Mouse (Mus musculus): ENCODE measurements around the gene Tgtp1. TPM values are rescaled to one million over a fixed set of nuclear protein-coding genes. Genes with fewer than 3 reads are reported as not detected.
"Not testable (repeated sequence)": the region's sequence is repeated elsewhere in the genome, so short reads cannot be mapped to it uniquely, and the experiment has no call there.

Gene Tgtp1
- polyA plus RNA-seq, 1 experiment from 2014 or later = 0.53 TPM

DNA sequence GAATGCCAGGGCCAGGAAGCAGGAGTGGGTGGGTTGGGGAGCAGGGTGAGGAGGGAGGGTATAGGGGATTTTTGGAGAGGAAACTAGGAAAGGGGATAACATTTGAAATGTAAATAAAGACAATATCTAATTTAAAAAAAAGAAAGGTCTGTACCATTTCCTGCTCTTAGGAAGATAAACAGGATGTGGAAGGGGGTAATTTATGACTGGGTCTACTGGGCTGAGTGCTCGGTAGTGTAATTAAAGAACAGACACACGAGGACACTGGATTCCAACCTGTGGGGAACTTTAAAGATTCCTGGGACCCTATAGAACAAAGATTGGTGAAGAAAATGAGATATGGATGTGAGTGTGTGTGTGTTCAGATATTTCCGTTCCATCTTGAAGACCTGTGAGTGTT lies 11.1 kb downstream of the Tgtp1 start:
- not testable (repeated sequence) for H3K4me3 ChIP-seq (ENCODE audit: low read length); H3K4me1 ChIP-seq (replicated peaks; ENCODE audit: control insufficient read depth, insufficient read depth, low read length); H3K27me3 ChIP-seq (ENCODE audit: control insufficient read depth, insufficient read depth, low read depth, low read length); H3K9ac ChIP-seq (ENCODE audit: low read length); H3K4me2 ChIP-seq (ENCODE audit: low read depth, low read length); H3K9me3 ChIP-seq (ENCODE audit: control insufficient read depth, low read length); H3K27ac ChIP-seq (ENCODE audit: low read length); H3K36me3 ChIP-seq (ENCODE audit: control insufficient read depth, insufficient read depth, low read length)
- ATAC-seq (ENCODE audit: low read depth) = 0 out of 2 replicates have a peak, but pooled peaks have one; percentile 49
- no CpG with 5 or more reads among the region's 3 CpGs for WGBS

DNA sequence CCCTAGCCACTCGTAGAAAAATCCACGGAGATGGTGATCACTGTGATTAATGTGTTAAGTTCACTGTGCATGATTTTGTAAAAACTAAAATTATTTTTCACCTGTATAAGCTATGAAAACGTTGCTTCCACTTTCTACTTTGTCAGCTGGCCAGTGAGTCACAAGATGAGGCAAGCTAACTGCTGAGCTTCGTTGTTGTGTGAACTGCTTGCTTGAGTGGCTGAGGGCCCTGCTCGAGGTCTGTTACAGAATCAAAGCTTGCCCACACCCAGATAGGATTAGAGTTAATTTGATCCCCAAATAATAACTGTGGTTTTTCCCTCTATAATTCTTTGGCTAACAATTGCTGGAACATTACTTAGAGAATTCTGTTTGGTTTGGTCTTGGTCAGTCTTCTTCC lies 13.9 kb downstream of the Tgtp1 start:
- H3K36me3 ChIP-seq (ENCODE audit: control insufficient read depth, insufficient read depth, low read length); ATAC-seq (ENCODE audit: low read depth); H3K4me2 ChIP-seq (ENCODE audit: low read depth, low read length); H3K9me3 ChIP-seq (ENCODE audit: control insufficient read depth, low read length); H3K4me1 ChIP-seq (replicated peaks; ENCODE audit: control insufficient read depth, insufficient read depth, low read length); H3K27me3 ChIP-seq (ENCODE audit: control insufficient read depth, insufficient read depth, low read depth, low read length); H3K27ac ChIP-seq (ENCODE audit: low read length); H3K4me3 ChIP-seq (ENCODE audit: low read length); H3K9ac ChIP-seq (ENCODE audit: low read length): not testable (repeated sequence)
- no CpG with 5 or more reads among the region's 5 CpGs for WGBS

GRCm38 (mm10) chr11:48979251-48979650 lies 14.7 kb downstream of the Tgtp1 start, which contains the start of gene 9930111J21Rik1:
9930111J21Rik1 (minus strand) TSS chr11:48979398.
- not testable (repeated sequence) for H3K9ac ChIP-seq (ENCODE audit: low read length); H3K4me3 ChIP-seq (ENCODE audit: low read length); H3K4me2 ChIP-seq (ENCODE audit: low read depth, low read length); H3K27ac ChIP-seq (ENCODE audit: low read length); H3K36me3 ChIP-seq (ENCODE audit: control insufficient read depth, insufficient read depth, low read length); H3K27me3 ChIP-seq (ENCODE audit: control insufficient read depth, insufficient read depth, low read depth, low read length); H3K9me3 ChIP-seq (ENCODE audit: control insufficient read depth, low read length); H3K4me1 ChIP-seq (replicated peaks; ENCODE audit: control insufficient read depth, insufficient read depth, low read length)
- ATAC-seq (ENCODE audit: low read depth) = peak; percentile 38; the same call in 1 of the 2 replicates
- WGBS = no CpG with 5 or more reads among the region's 3 CpGs

DNA sequence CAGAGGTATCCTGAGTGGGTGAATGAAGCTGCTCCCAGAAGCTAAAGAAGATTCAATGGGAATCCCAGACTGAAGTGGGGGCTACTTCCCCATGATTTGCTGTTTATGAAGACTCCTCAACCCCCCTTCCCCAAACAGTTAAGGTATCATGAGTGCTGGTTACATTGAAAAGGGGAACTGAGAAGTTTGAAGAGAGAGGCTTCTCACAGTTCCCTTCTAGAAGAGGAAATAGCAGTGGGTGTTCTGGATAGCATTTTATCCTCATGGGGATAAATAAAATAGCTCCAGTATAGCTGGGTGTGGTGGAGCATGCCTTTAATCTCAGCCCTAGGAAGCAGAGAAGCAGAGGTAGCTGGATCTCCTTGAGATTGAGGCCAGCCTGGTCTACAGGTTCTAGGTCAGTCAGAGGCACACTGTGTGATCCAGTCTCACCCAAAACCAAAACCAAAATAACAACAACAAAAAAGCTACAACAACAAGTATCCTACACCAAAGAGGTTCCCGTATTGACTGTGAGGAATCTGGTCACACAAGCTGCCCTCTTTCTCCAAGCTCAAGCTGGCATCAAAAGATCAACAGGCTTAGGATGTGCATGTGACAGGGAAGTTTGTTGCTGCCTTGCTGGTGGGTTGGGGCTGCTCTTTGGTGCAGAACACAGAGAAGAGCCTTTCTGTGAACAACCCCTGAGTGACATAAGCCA lies 15.6 kb downstream of the Tgtp1 start, which contains the start of gene Olfr56:
Olfr56 (plus strand) TSS at position 650 of the 700 bp plus-strand sequence.
- not testable (repeated sequence) for H3K27me3 ChIP-seq (ENCODE audit: control insufficient read depth, insufficient read depth, low read depth, low read length); H3K4me3 ChIP-seq (ENCODE audit: low read length); H3K36me3 ChIP-seq (ENCODE audit: control insufficient read depth, insufficient read depth, low read length); H3K4me1 ChIP-seq (replicated peaks; ENCODE audit: control insufficient read depth, insufficient read depth, low read length); ATAC-seq (ENCODE audit: low read depth); H3K9me3 ChIP-seq (ENCODE audit: control insufficient read depth, low read length); H3K9ac ChIP-seq (ENCODE audit: low read length); H3K27ac ChIP-seq (ENCODE audit: low read length); H3K4me2 ChIP-seq (ENCODE audit: low read depth, low read length)
- no CpG with 5 or more reads among the region's 1 CpGs for WGBS

DNA sequence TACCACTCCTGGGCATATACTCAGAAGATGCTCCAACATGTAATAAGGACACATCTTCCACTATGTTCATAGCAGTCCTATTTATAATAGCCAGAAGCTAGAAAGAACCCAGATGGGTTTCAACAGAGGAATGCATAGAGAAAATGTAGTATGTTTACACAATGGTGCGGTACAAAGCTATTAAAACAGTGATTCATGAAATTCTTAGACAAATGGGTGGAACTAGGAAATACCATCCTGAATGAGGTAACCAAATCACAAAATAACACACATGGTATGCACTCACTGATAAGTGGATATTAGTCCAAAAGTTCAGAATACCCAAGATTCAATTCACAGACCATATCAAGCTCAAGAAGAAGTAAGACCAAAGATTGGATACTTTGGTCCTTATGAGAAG lies 19.3 kb downstream of the Tgtp1 start:
- not testable (repeated sequence) for H3K4me3 ChIP-seq (ENCODE audit: low read length); ATAC-seq (ENCODE audit: low read depth); H3K4me2 ChIP-seq (ENCODE audit: low read depth, low read length); H3K27ac ChIP-seq (ENCODE audit: low read length); H3K36me3 ChIP-seq (ENCODE audit: control insufficient read depth, insufficient read depth, low read length); H3K9me3 ChIP-seq (ENCODE audit: control insufficient read depth, low read length); H3K27me3 ChIP-seq (ENCODE audit: control insufficient read depth, insufficient read depth, low read depth, low read length); H3K4me1 ChIP-seq (replicated peaks; ENCODE audit: control insufficient read depth, insufficient read depth, low read length); H3K9ac ChIP-seq (ENCODE audit: low read length)
- no CpG with 5 or more reads among the region's 1 CpGs for WGBS

DNA sequence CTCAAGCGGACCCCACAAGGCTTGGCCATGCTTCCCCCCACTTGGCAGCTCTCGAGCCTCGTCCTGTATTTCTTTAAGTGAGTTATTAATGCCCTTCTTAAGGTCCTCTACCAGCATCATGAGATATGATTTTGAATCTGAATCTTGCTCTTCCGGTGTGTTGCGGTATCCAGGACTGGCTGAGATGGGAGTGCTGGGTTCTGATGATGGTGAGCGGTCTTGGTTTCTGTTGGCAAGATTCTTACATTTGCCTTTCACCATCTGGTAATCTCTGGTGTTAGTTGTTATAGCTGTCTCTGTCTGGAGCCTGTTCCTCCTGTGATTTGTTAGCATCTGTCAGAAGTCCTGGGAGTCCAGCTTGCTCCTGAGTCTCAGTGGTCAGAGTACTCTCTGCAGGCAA lies 47.9 kb downstream of the Tgtp1 start, which contains the start of gene Psme2b:
Psme2b (minus strand) TSS at position 101 of the 400 bp plus-strand sequence.
- H3K4me1 ChIP-seq (replicated peaks; ENCODE audit: control insufficient read depth, insufficient read depth, low read length); H3K9ac ChIP-seq (ENCODE audit: low read length); H3K27ac ChIP-seq (ENCODE audit: low read length); ATAC-seq (ENCODE audit: low read depth); H3K36me3 ChIP-seq (ENCODE audit: control insufficient read depth, insufficient read depth, low read length); H3K4me3 ChIP-seq (ENCODE audit: low read length); H3K27me3 ChIP-seq (ENCODE audit: control insufficient read depth, insufficient read depth, low read depth, low read length); H3K9me3 ChIP-seq (ENCODE audit: control insufficient read depth, low read length); H3K4me2 ChIP-seq (ENCODE audit: low read depth, low read length): not testable (repeated sequence)
- WGBS = 89% methylated on average over 6 of the region's 6 CpGs

GRCm38 (mm10) chr11:48939286-48939685 lies 54.7 kb downstream of the Tgtp1 start:
- H3K27ac ChIP-seq (ENCODE audit: low read length) = peak overlapping the region; percentile 73
- not testable (repeated sequence) for H3K9me3 ChIP-seq (ENCODE audit: control insufficient read depth, low read length); H3K4me3 ChIP-seq (ENCODE audit: low read length); H3K36me3 ChIP-seq (ENCODE audit: control insufficient read depth, insufficient read depth, low read length); H3K4me2 ChIP-seq (ENCODE audit: low read depth, low read length); H3K4me1 ChIP-seq (replicated peaks; ENCODE audit: control insufficient read depth, insufficient read depth, low read length); H3K27me3 ChIP-seq (ENCODE audit: control insufficient read depth, insufficient read depth, low read depth, low read length); H3K9ac ChIP-seq (ENCODE audit: low read length)
- ATAC-seq (ENCODE audit: low read depth) = peak; percentile 84

Other genes starting within 250 kb of the Tgtp1 start
- gene Rack1, start 193.8 kb downstream of the Tgtp1 start, polyA plus RNA-seq (2015; fragmentation: Nextera tagmentation; extraction: Ambion mirVana) = 657 and 669 TPM in 2 replicates
- 6.4 and 6.6 TPM in 2 replicates for gene Trim41, start 176.8 kb downstream of the Tgtp1 start, polyA plus RNA-seq (2015; fragmentation: Nextera tagmentation; extraction: Ambion mirVana)
- 0.51 and 1.2 TPM in 2 replicates for gene Trim7, start 168.0 kb downstream of the Tgtp1 start, polyA plus RNA-seq (2015; fragmentation: Nextera tagmentation; extraction: Ambion mirVana)
- gene Gm12184, start 167.5 kb downstream of the Tgtp1 start, polyA plus RNA-seq (2015; fragmentation: Nextera tagmentation; extraction: Ambion mirVana) = 1.7 and 2.6 TPM in 2 replicates
- gene Irgm1, start 122.5 kb downstream of the Tgtp1 start, polyA plus RNA-seq (2015; fragmentation: Nextera tagmentation; extraction: Ambion mirVana) = 10.6 and 14.9 TPM in 2 replicates
- gene Gm5431, start 92.0 kb downstream of the Tgtp1 start, polyA plus RNA-seq (2015; fragmentation: Nextera tagmentation; extraction: Ambion mirVana) = 0.18 and 0.24 TPM in 2 replicates
- 3.5 and 6.6 TPM in 2 replicates for gene Psme2b, start 48.0 kb downstream of the Tgtp1 start, polyA plus RNA-seq (2015; fragmentation: Nextera tagmentation; extraction: Ambion mirVana)
- not detected in 2 replicates for gene Olfr56, start 15.3 kb downstream of the Tgtp1 start, polyA plus RNA-seq (2015; fragmentation: Nextera tagmentation; extraction: Ambion mirVana)
- 0.85 and 1.5 TPM in 2 replicates for gene 9930111J21Rik1, start 14.8 kb downstream of the Tgtp1 start, polyA plus RNA-seq (2015; fragmentation: Nextera tagmentation; extraction: Ambion mirVana)
- 0.06 TPM in 1 of 2 replicates, not detected in the other for gene Gm12185, start 1.9 kb downstream of the Tgtp1 start, polyA plus RNA-seq (2015; fragmentation: Nextera tagmentation; extraction: Ambion mirVana)
- 0.78 TPM in 2 replicates for gene 9930111J21Rik2, start 57.1 kb upstream of the Tgtp1 start, polyA plus RNA-seq (2015; fragmentation: Nextera tagmentation; extraction: Ambion mirVana)
- 0.69 and 2.4 TPM in 2 replicates for gene Tgtp2, start 70.0 kb upstream of the Tgtp1 start, polyA plus RNA-seq (2015; fragmentation: Nextera tagmentation; extraction: Ambion mirVana)
- gene Ifi47, start 82.4 kb upstream of the Tgtp1 start, polyA plus RNA-seq (2015; fragmentation: Nextera tagmentation; extraction: Ambion mirVana) = 2.5 and 3.6 TPM in 2 replicates
- 0.15 TPM in 1 of 2 replicates, not detected in the other for gene Olfr1396, start 120.7 kb upstream of the Tgtp1 start, polyA plus RNA-seq (2015; fragmentation: Nextera tagmentation; extraction: Ambion mirVana)
- gene Olfr1395, start 148.1 kb upstream of the Tgtp1 start, polyA plus RNA-seq (2015; fragmentation: Nextera tagmentation; extraction: Ambion mirVana) = not detected in 2 replicates
- not detected in 2 replicates for gene Olfr1394, start 160.2 kb upstream of the Tgtp1 start, polyA plus RNA-seq (2015; fragmentation: Nextera tagmentation; extraction: Ambion mirVana)
- gene Btnl9, start 193.0 kb upstream of the Tgtp1 start, polyA plus RNA-seq (2015; fragmentation: Nextera tagmentation; extraction: Ambion mirVana) = 0.73 and 0.84 TPM in 2 replicates
- 35.8 and 38.2 TPM in 2 replicates for gene Zfp62, start 209.1 kb upstream of the Tgtp1 start, polyA plus RNA-seq (2015; fragmentation: Nextera tagmentation; extraction: Ambion mirVana)